31 mouse cellular contexts compared by ENCODE assay signal in genomic region chr13:32853073-32853472, GRCm38 (mm10). TPM values are rescaled to one million over a fixed set of nuclear protein-coding genes. Genes with fewer than 3 reads are reported as not detected.
DNase-seq lines count a peak whose midpoint lies in the region; ATAC-seq lines count a peak whose summit lies in the region.
"Had no signal": no experiment of that assay in that cellular context is flagged by ENCODE, and none has a peak within 500 bp of the region (broad histone marks: within the 10 kb centered on the region; RNA-seq: fewer than 3 reads in every experiment).

No protein-coding gene starts in this region.

- H3K4me2 ChIP-seq in forebrain, embryonic 15.5 days (replicated peaks): no peak overlapping the region
- H3K4me2 ChIP-seq in forebrain, embryonic 11.5 days (ENCODE audit: low read depth, low read length, severe bottlenecking): no peak overlapping the region
- H3K4me2 ChIP-seq in midbrain, embryonic 13.5 days (replicated peaks): no peak overlapping the region

- WGBS in forebrain, embryonic 15.5 days: 28% methylated on average over 2 of the region's 2 CpGs
- 52% methylated on average over 2 of the region's 2 CpGs for WGBS in forebrain, embryonic 11.5 days
- WGBS in midbrain, embryonic 13.5 days: 24% methylated on average over 2 of the region's 2 CpGs

- no peaks in the 10 kb centered on the region for H3K36me3 ChIP-seq in forebrain, embryonic 15.5 days
- H3K36me3 ChIP-seq in forebrain, embryonic 11.5 days (ENCODE audit: control insufficient read depth, insufficient read depth, low read length): no peaks in the 10 kb centered on the region
- H3K36me3 ChIP-seq in midbrain, embryonic 13.5 days: no peaks in the 10 kb centered on the region

- DNase-seq in forebrain, embryonic 11.5 days (ENCODE audit: low spot score): no peak
- peak; percentile 34 for DNase-seq in retina, postnatal 1 day
- no peak for DNase-seq in retina, embryonic 14.5 days (ENCODE audit: low spot score)
- DNase-seq in heart, postnatal 14 days: no peak
- DNase-seq in cerebellum, adult 18-20 months: no peak
- no peak for DNase-seq in right cerebral cortex, adult 18-20 months
- DNase-seq: adrenal gland, postnatal 25 days; cerebellum, adult 9-11 months; gastrocnemius, postnatal 36 days; heart, postnatal 36 days; kidney, postnatal 14 days; liver, postnatal 0 days; right cerebral cortex, postnatal 14 days; thymus, postnatal 14 days had no signal

- no peak overlapping the region for H3K4me3 ChIP-seq in forebrain, embryonic 15.5 days
- H3K4me3 ChIP-seq in forebrain, embryonic 11.5 days (ENCODE audit: low read depth, low read length): no peak overlapping the region
- H3K4me3 ChIP-seq in midbrain, embryonic 13.5 days (replicated peaks): no peak overlapping the region

- H3K27me3 ChIP-seq in forebrain, embryonic 15.5 days: no peaks in the 10 kb centered on the region
- H3K27me3 ChIP-seq in forebrain, embryonic 11.5 days (ENCODE audit: control insufficient read depth, insufficient read depth, low read length): no peaks in the 10 kb centered on the region
- peaks cover 52% of the 10 kb centered on the region for H3K27me3 ChIP-seq in midbrain, embryonic 13.5 days

- intact Hi-C loops in heart, postnatal 14 days (cut with DNase I): no loop called here

- ATAC-seq in forebrain, embryonic 15.5 days (replicated peaks): 0 out of 2 replicates have a peak, but pooled peaks have one; percentile 60
- no peak for ATAC-seq in forebrain, embryonic 11.5 days (replicated peaks; ENCODE audit: low FRiP score)
- peak; percentile 92 for ATAC-seq in midbrain, embryonic 13.5 days
- ATAC-seq: CD4-positive, CD25-positive, alpha-beta regulatory T cell, adult 4 months; liver, postnatal 0 days; lung, postnatal 0 days had no signal

- H3K4me1 ChIP-seq in forebrain, embryonic 15.5 days: no peaks in the 10 kb centered on the region
- H3K4me1 ChIP-seq in forebrain, embryonic 11.5 days (replicated peaks; ENCODE audit: control insufficient read depth, insufficient read depth, low read length): no peaks in the 10 kb centered on the region
- H3K4me1 ChIP-seq in midbrain, embryonic 13.5 days (replicated peaks): peaks cover 10% of the 10 kb centered on the region

- no peaks in the 10 kb centered on the region for H3K9me3 ChIP-seq in forebrain, embryonic 15.5 days
- no peaks in the 10 kb centered on the region for H3K9me3 ChIP-seq in forebrain, embryonic 11.5 days (ENCODE audit: control insufficient read depth, low read length)
- no peaks in the 10 kb centered on the region for H3K9me3 ChIP-seq in midbrain, embryonic 13.5 days

- H3K27ac ChIP-seq in forebrain, embryonic 15.5 days (replicated peaks): no peak overlapping the region
- H3K27ac ChIP-seq in forebrain, embryonic 11.5 days (ENCODE audit: low read depth, low read length): no peak overlapping the region
- H3K27ac ChIP-seq in midbrain, embryonic 13.5 days: no peak overlapping the region
- H3K27ac ChIP-seq: macrophage had no signal

- H3K9ac ChIP-seq in forebrain, embryonic 15.5 days (replicated peaks): no peak overlapping the region
- no peak overlapping the region for H3K9ac ChIP-seq in forebrain, embryonic 11.5 days (ENCODE audit: low read length)
- H3K9ac ChIP-seq in midbrain, embryonic 13.5 days (replicated peaks): no peak overlapping the region
- H3K9ac ChIP-seq: liver, postnatal 0 days had no signal

RNA-seq across cellular contexts. Expression of gene Serpinb1a, which starts 2.1 kb away (rescaled TPM):
- polyA plus RNA-seq in forebrain, embryonic 15.5 days (2015; fragmentation: Nextera tagmentation; extraction: Ambion mirVana): 0.67 and 1.6 TPM in 2 replicates
- polyA plus RNA-seq in forebrain, embryonic 11.5 days (2014; fragmentation: Nextera tagmentation; extraction: Ambion mirVana): 0.68 and 1.1 TPM in 2 replicates
- 2.6 and 3.5 TPM in 2 replicates for polyA plus RNA-seq in midbrain, embryonic 13.5 days (2015; fragmentation: Nextera tagmentation; extraction: Ambion mirVana)
- total RNA-seq in heart, postnatal 14 days (2021): 1 to 10 TPM; 7.4 to 8.4 TPM

RNA-seq across cellular contexts. Expression of gene Serpinb1c, which starts 44.9 kb away (rescaled TPM):
- not detected in 2 replicates for polyA plus RNA-seq in forebrain, embryonic 15.5 days (2015; fragmentation: Nextera tagmentation; extraction: Ambion mirVana)
- not detected in 2 replicates for polyA plus RNA-seq in forebrain, embryonic 11.5 days (2014; fragmentation: Nextera tagmentation; extraction: Ambion mirVana)
- polyA plus RNA-seq in midbrain, embryonic 13.5 days (2015; fragmentation: Nextera tagmentation; extraction: Ambion mirVana): not detected in 2 replicates
- total RNA-seq in heart, postnatal 14 days (2021): under 1 TPM; 0.45 to 0.95 TPM
- total RNA-seq: adrenal gland, postnatal 25 days; common myeloid progenitor, adult 5-6 weeks; layer of hippocampus, adult 18-20 months had no signal
- polyA plus RNA-seq: CD4-positive, CD25-positive, alpha-beta regulatory T cell, adult 4 months; embryonic facial prominence, embryonic 11.5 days; heart, embryonic 14.5 days; intestine, embryonic 14.5 days; limb, embryonic 11.5 days; liver, postnatal 0 days; spleen, adult 2 months; testis, adult 2 months had no signal

RNA-seq across cellular contexts. Expression of gene D930007J09Rik, which starts 50.4 kb away (rescaled TPM):
- polyA plus RNA-seq in forebrain, embryonic 15.5 days (2015; fragmentation: Nextera tagmentation; extraction: Ambion mirVana): not detected in 2 replicates
- polyA plus RNA-seq in forebrain, embryonic 11.5 days (2014; fragmentation: Nextera tagmentation; extraction: Ambion mirVana): not detected in 2 replicates
- not detected in 2 replicates for polyA plus RNA-seq in midbrain, embryonic 13.5 days (2015; fragmentation: Nextera tagmentation; extraction: Ambion mirVana)
- under 1 TPM in 1 of 2 experiments, not detected in 1; 0.86 TPM for total RNA-seq in heart, postnatal 14 days (2021)
- total RNA-seq: adrenal gland, postnatal 25 days; common myeloid progenitor, adult 5-6 weeks; gastrocnemius, adult 18-20 months; gastrocnemius, postnatal 36 days; heart, adult 8-10 months; heart, postnatal 36 days; liver, adult 2 months had no signal
- polyA plus RNA-seq: CD4-positive, CD25-positive, alpha-beta regulatory T cell, adult 4 months; embryonic facial prominence, embryonic 11.5 days; heart, embryonic 14.5 days; intestine, embryonic 14.5 days; limb, embryonic 11.5 days; liver, adult 2 months; liver, postnatal 0 days; lung, postnatal 0 days; macrophage; neural tube, embryonic 14.5 days; spleen, adult 2 months; testis, adult 2 months had no signal

RNA-seq across cellular contexts. Expression of gene Wrnip1, which starts 51.2 kb away (rescaled TPM):
- 37.6 and 39.3 TPM in 2 replicates for polyA plus RNA-seq in forebrain, embryonic 15.5 days (2015; fragmentation: Nextera tagmentation; extraction: Ambion mirVana)
- polyA plus RNA-seq in forebrain, embryonic 11.5 days (2014; fragmentation: Nextera tagmentation; extraction: Ambion mirVana): 22.1 and 22.9 TPM in 2 replicates
- 20.9 and 28.1 TPM in 2 replicates for polyA plus RNA-seq in midbrain, embryonic 13.5 days (2015; fragmentation: Nextera tagmentation; extraction: Ambion mirVana)
- total RNA-seq in heart, postnatal 14 days (2021): 10 to 100 TPM; 24.3 to 27.8 TPM
